Mouse (Mus musculus): ENCODE data around the gene Nos1ap. TPM values are rescaled to one million over a fixed set of nuclear protein-coding genes. Genes with fewer than 3 reads are reported as not detected.

Nos1ap gene
- total RNA-seq, 2 experiments from 2014 or later: 140 to 141 TPM

DNA sequence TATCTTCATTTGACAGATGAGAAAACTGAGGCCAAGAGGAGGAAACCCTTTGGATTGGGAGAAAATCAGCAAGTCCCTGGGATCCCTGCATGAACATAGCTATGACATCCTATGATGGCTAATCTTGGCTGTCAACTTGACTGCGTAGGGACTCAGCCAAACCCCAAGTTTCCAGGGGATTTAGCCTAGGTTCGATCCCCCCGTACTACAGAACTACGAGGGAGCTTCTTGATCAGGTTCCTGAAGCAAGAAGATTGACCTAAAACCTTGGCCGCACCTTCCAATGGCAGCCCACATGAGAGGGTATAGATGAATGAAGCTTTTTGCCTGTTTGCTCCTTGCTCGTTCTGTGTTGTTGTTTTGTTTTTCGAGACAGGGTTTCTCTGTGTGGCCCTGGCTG, 4.9 kb upstream of the Nos1ap start:
- no peak for DNase-seq (ENCODE audit: low spot score in 2 of 2)
- intact Hi-C loops (cut with DNase I): no loop called here

DNA sequence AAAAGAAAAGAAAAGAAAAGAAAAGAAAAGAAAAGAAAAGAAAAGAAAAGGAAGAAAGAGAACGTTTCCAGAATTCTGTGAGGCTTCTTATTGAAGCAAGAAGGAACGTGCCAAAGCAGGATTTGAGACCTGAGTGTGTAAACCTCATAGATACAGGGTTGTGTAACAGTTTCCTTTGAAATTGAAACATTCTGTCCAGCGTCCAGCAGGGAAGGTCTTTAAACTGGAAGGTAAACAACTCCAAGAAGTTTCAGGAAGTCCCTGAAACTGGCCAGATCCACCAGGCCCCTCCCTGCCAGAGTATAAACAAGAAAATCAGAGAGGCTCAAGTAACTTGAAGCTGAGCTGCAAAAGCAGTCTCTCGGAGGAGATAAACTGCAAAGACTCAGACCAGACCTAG, 870 bp upstream of the Nos1ap start:
- intact Hi-C loops (cut with DNase I): no loop called here
- DNase-seq (ENCODE audit: low spot score in 2 of 2): no peak

DNA sequence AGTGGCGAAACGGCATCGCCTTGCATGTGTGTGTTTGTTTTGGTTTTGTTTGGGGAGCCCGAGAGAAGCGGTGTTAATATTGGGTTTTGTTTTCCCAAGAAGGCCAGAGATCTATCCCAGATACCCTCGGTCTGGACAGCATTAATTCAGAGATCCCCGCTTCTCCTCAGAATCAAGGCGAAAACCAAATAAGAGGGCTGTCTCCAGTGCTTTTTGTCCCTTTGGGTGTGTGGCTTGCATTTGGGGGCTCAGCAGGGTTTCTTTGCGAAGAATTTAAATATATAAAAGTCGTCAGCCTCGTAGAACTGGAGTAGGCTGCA, 340 bp upstream of the Nos1ap start:
- intact Hi-C loops (cut with DNase I): no loop called here
- DNase-seq (ENCODE audit: low spot score in 2 of 2): no peak

DNA sequence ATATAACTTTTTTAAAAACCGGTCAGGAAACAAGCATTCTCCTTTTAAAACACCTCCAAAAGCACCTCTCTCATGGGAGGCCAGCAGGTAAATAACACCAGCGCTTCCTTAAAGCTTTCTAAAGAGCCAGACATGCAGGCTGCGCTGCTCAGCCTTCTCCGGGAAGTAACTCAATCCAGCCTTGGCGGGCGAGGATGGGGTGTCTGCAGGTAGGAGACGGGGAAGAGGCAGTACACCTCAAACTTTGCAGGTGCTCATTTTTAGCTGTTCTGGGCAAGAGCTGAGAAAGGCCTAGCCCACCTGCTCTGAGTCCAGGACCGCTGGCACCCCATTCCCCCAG, 812 bp downstream of the Nos1ap start:
- intact Hi-C loops (cut with DNase I): loop anchor here (5.0 to 10.0 kb wide), 2 partner anchors 82 to 294 kb away; no protein-coding TSS in a partner anchor
- DNase-seq (ENCODE audit: low spot score in 2 of 2): no peak

DNA sequence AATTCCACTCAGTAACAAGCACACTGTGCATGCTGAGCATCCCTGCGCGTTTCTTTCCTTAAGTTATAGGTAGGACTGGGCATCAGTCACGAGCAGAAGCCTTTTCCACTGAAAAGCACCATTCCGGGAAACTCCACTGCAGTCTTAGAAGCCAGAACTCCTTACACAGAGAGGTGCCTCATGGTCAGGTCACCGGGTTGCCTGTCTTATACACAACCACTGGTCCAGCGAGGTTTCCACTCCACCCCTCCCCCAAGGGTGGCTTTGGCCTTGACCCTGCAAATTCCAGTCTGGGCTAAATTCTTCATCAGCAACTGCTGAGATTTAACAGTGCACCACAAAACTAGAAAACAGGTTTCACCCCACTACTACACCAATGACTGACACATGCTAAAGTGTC, 1.3 kb downstream of the Nos1ap start:
- DNase-seq (ENCODE audit: low spot score in 2 of 2): no peak
- intact Hi-C loops (cut with DNase I): loop anchor here (5.0 to 10.0 kb wide), 2 partner anchors 81 to 294 kb away; no protein-coding TSS in a partner anchor

DNA sequence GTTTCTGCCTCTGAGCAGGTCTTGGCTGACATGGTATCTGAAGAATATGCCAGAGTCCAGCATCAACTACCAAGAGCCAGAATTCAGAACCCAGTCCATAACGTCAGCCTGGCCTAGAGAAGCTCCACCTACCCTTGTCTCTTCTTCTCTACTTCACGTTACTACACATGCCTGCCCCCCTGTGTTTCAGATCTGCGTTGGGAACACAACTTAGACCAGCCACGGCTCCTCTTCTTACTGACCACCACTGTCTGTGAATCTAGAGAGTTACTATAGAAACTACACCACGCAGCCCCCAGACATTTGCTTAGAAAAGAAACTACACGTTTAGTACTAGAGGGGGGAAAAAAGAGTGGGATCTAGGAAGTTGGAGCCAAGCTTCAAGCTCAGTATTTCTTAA, 2.9 kb downstream of the Nos1ap start:
- intact Hi-C loops (cut with DNase I): loop anchor here (5.0 to 10.0 kb wide), 2 partner anchors 79 to 292 kb away; no protein-coding TSS in a partner anchor
- peak; percentile 60 to 74 for DNase-seq (ENCODE audit: low spot score in 2 of 2)

DNA sequence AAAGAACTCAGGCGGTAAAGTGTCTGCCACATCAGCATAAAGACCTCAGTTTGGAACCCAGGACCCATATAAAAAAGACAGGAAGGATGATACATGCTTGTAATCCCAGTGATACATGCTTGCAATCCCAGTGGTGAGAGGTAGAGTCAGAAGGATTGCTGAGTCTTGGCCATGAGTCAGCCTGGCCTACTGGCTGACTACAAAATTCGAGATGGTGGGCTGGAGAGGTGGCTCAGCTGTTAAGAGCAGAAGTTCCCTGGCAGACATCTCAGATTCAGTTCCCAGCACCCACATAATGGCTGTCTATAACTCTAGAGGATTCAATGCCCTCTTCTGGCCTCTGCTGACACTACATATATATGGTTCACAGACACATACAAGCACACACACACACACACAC, 5.7 kb downstream of the Nos1ap start:
- DNase-seq (ENCODE audit: low spot score in 2 of 2): no peak
- intact Hi-C loops (cut with DNase I): loop anchor here (10.0 kb wide), 1 partner anchor 289 kb away; no protein-coding TSS in a partner anchor

DNA sequence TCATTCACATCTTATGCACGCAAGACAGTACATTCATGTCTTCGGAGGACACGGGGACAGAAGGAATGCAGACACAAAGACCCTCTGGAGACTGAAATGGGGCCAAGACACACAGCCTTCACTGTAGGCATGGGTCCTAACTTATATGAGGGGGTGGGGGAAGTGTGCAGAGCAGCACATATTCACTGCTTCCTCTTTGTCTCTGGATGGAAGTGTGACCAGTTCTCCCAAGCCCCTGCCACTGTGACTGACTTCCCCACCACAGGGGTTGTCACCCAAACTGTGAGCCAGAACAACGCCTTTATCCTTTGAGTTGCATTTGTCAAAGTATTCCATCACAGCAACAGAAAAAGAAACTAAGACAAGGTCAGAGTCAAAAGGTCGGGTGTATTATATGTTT, 7.3 kb downstream of the Nos1ap start:
- intact Hi-C loops (cut with DNase I): loop anchor here (10.0 kb wide), 1 partner anchor 288 kb away; no protein-coding TSS in a partner anchor
- DNase-seq (ENCODE audit: low spot score in 2 of 2): no peak

DNA sequence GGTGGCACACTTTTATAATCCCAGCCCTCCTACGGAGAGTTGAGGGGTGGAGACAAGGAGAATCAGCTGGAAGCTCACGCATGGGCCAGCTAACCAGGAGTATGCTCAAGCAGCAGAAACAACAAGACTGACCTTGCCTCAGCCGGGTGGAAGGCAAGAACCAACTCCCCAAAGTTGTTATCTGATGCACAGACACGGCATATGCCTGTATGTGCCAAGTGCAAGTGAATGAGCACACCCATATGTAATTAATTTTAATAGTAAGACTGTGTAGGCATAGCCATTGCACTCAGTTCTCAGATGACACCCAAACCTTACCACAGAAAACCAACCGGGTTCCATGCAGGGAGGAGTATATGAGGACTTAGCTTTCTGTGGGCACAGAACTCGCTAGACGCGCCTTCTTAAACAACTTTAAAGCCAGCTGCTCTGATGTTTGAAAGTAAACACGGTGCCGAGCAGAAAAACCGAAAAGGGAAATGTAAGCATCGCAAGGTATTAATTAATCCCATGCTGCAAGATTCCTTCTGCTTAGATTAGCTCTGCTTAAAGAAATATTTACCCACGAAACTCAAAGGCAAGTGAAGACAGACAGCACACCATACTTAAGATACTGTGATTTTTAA, 9.1 kb downstream of the Nos1ap start:
- intact Hi-C loops (cut with DNase I): loop anchor here (10.0 kb wide), 1 partner anchor 286 kb away; no protein-coding TSS in a partner anchor
- DNase-seq (ENCODE audit: low spot score in 2 of 2): no peak

DNA sequence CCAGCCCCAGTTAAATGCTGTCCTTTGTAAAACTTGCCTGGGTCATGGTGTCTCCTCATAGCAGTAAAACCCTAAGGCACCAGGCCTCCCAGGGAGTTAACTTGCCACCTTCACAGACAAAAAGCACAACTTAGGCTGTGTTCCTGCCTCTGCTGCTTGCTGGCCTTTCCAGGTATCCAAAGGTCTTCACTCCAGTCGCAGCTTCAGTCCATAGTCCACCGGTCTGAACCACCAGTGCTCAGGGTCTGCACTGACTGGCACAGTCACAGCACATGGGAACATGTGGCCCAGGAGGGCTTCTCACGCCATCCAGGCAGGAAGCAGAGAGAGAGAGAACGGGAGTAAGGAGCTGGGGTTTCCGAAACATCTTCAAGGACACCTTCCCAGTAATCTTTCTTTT, 10.2 kb downstream of the Nos1ap start:
- no peak for DNase-seq (ENCODE audit: low spot score in 2 of 2)
- intact Hi-C loops (cut with DNase I): no loop called here

DNA sequence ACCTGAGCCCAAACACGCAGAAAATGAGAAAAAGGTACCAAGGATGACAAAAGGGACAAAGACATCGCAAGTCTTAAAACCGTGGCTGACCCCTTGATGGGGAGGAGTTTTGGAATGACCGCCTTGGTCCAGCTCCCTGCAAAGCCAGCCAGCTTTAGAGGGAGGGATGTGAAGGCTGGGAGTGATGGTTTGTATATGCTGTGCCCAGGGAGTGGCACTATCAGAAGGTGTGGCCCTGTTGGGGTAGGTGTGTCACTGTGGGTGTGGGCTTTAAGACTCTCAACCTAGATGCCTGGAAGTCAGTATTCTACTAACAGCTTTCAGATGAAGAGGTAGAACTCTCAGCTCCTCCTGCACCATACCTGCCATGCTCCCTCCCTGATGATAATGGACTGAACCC, 10.6 kb downstream of the Nos1ap start:
- intact Hi-C loops (cut with DNase I): no loop called here
- DNase-seq (ENCODE audit: low spot score in 2 of 2): no peak

DNA sequence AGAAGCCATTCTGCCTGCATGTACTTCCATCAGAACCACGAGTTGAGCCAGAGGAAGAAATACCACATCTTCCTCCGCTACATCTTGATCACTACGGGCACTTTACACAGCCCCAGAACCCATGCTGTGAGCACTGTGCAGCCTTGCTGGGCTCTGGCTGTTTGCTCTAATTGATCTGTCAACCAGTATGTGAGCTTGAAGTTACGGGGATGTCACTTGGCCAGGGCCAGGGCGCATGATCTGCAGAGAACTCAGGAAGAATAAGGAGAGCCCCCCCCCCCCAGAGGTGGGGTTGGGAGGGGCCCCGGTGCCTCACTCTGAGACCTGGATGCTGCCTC, 13.0 kb downstream of the Nos1ap start:
- DNase-seq (ENCODE audit: low spot score in 2 of 2): no peak
- intact Hi-C loops (cut with DNase I): no loop called here

DNA sequence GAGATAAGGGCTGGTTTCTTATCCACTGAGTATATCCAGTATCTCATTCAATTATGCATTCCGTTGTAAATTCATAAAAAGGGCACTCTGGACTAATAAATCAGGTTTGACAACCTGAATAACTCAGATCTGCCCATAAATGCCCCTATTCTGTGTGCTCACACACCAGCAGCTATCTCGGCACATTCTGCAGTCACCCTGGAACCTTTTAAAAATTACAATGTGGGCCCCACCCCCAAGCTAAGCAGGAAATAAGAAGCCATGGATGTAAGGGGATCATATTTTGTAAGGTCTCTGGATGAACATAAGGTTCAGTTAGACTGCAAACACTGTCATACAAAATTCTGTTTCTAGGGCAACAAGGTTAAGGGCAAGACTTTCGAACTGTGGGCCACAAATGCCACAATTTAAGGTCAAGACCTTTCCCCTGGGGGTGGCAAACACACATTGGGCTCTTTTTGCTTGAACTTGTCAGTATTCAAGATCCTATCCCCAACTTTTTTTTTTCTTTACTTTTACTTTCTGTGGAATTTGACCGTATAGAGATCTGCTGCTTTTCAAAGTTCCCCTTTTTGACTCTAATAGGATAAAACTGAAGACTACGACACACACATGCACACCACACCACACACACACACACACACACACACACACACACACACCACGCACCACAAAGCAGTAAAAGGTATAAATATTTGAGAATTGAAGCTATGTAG, 13.5 kb downstream of the Nos1ap start:
- DNase-seq (ENCODE audit: low spot score in 2 of 2): no peak
- intact Hi-C loops (cut with DNase I): no loop called here

DNA sequence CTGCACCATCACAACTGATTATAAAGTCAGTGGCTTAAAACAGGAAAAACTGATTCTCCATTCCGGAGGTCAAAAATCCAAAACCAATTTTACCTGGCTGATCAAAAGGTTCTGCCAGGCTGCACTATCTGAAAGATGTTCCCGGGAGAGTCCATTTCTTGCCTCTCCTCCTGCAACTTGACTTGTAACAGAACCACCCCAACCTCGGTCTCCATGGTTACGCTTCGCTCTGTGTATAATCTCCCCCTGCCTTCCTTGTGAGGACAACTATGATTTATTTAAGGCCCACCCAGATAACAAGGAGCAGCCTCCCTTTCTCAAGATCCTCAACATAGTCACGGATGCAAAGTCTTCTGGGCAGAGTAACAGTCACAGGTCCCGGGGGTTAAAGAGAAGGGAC, 16.5 kb downstream of the Nos1ap start:
- intact Hi-C loops (cut with DNase I): no loop called here
- DNase-seq (ENCODE audit: low spot score in 2 of 2): no peak

DNA sequence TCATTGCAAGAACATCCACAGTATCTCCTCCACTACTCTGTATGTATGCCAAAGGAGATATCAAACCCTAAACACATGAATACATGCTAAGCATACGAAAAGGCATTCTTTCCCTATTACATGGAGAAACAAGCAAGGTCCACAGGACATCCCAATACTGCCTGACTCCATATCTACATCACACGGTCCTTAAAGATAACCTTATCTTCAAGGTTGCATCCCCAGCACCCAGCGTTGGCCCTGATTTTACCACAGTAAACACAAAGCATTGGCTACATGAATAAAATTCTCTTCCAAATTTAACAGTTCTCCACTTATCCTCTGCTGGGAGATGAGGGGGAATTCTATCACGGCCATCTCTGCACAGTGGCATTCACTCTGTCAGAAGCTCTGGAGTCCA, 22.7 kb downstream of the Nos1ap start:
- no peak for DNase-seq (ENCODE audit: low spot score in 2 of 2)
- intact Hi-C loops (cut with DNase I): no loop called here

DNA sequence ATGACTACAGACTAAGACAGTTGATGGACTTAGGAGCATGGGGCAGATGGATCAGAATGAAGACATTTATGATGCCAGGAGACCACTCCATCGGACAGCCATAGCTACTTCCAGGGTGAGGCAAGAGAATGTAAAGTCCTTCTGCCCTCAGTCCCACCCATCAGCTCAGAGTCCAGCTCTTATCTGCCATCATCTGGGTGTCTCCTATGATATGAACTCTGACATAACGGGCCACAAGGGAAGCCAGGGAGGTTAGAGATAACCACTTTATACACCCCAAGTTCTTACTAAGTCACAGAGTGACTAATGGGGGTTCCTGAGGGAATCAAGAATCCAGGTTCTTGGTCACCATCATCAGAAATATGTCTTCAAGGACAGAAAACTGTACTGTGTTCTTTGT, 23.1 kb downstream of the Nos1ap start:
- DNase-seq (ENCODE audit: low spot score in 2 of 2): no peak
- intact Hi-C loops (cut with DNase I): no loop called here

DNA sequence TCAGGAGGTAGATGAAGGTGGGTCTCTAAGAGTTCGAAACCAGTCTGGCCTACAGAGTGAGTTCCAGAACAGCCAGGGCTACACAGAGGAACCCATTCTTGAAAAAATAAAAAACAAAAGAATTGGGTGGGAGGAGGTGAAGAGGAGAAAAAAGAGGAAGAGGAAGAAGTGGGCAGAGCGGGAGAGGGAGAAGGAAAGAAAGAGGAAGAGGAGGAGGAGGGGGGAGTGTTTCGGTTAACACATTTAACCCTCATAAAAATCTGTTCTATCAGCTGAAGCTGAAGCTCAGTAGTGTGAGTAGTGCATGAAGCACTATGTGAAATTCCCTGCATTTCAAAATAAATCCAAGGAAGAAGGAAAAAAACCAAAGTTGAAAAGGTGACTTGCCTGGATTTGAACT, 24.7 kb downstream of the Nos1ap start:
- intact Hi-C loops (cut with DNase I): no loop called here
- no peak for DNase-seq (ENCODE audit: low spot score in 2 of 2)

DNA sequence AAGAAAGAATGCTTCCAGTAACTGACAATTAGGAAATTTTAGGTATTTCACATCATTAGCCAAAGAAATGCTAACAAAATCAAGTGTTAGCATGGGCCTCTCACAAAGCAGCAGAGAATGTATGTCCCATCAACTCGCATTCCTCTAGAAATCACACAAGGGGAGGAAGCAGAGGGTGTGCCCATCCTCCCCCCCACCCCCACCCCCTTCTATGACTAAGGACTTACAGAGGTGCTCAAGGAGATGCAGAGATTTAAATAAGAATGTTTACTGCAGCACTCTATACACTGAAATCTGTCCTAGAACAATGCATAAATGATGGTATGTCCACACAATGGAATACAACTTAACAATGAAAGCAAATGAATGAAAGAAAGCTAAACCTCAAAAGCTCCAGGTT, 27.2 kb downstream of the Nos1ap start:
- intact Hi-C loops (cut with DNase I): no loop called here
- no peak for DNase-seq (ENCODE audit: low spot score in 2 of 2)

DNA sequence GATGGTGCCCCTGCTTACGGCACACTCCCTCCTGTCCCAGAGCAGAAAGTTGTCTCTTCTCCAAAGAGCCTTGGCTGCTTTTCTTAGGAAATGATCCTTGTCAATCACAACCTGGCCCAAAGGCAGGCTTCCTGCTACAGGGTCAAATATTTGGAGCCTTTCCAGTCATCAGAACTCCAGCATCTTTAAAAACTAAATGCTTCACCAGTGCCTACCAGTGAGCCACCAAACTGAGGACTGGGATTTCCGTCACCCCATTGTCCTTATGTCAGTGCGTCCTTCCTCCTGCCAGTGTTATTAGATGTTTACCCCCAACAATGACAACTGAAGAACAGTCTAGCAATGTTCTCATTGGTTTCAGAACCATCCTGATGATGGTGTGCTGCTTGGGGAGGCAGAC, 28.9 kb downstream of the Nos1ap start:
- intact Hi-C loops (cut with DNase I): no loop called here
- no peak for DNase-seq (ENCODE audit: low spot score in 2 of 2)

DNA sequence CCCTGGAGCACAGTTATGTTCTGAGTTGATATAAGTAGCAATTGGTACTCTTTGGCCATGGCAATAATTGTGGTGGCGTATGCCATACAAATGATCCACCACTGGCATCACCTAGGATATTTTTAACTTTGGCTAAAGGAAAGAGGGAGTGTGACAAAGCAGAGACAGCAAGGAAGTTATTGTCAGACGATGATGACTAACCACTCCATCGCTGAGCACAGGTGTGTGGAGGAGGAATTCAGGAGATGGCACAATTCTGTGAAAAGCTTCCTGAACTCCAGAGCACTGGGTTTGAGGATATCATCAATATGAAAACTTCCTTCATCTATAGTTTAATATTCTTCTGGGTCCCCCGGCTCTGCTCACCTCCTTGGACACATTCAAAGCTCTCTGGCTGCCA, 31.7 kb downstream of the Nos1ap start:
- intact Hi-C loops (cut with DNase I): no loop called here
- DNase-seq (ENCODE audit: low spot score in 2 of 2): no peak

DNA sequence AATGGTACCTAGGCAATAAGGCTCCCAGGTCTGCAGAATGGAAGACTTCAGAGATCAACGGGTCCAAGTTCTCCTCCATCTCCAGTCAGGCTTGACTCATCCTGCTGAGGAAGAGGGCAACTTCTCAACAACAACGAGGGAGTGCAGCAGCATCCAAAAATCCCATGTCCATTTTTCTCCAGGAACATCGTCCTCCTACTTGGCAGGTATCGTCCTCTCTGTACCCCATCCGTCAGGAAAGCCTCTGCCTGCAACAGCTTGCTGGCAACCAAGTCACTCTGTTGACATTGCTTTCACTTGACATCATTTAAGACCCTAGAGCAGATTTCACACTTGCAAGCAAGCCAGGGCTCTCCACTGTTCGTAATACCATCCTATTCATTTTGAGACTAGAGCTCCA, 33.0 kb downstream of the Nos1ap start:
- no peak for DNase-seq (ENCODE audit: low spot score in 2 of 2)
- intact Hi-C loops (cut with DNase I): no loop called here

DNA sequence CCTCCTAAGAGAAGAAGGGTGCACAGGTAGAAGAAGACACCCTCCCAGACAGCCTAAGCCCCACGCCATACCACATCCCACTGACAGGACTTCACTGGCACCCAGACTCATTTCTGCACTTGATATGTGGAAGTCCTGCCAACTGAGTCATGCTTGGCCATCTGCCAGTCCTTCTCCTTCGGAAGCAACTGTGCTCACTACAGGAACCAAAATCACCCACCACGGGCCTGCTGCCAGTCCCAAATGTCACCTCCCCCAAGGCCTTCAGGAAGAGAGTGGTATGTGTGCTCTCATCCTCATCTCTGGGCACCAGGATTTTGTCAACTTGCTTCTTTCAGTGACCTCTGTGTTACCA, 34.7 kb downstream of the Nos1ap start:
- peak; percentile 93 for DNase-seq (ENCODE audit: low spot score in 2 of 2)
- intact Hi-C loops (cut with DNase I): no loop called here

Data from left cerebral cortex, postnatal 14 days (tissue).